Mouse (Mus musculus): ENCODE data around the gene Cox8a. TPM values are rescaled to one million over a fixed set of nuclear protein-coding genes. Genes with fewer than 3 reads are reported as not detected.

Cox8a gene
- polyA plus RNA-seq, 1 experiment from 2014 or later: 789 TPM

DNA sequence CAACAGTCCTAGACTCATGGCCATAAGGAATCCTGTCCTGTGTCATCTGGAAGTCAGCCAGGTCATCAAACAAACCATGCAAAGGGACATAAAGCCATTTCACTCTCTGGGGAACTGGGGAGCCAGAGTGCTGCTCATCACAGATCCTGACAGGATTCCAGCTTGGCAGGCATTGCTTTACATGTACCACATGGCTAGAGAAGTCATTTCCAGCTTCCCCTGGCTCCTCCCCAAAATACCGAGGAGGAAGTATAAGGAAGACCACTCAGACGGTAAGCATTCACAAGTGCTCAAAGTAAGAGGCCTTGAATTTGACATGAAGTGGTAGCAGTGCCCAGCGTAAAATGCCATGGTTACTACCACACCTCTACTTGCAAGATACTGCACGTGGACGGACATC lies 2.9 kb downstream of the Cox8a start:
- peaks cover 45% of the 10 kb centered on the region for H3K36me3 ChIP-seq (replicated peaks)
- H3K4me2 ChIP-seq: no peak overlapping the region
- no peak for ATAC-seq (ENCODE audit: low FRiP score)
- no peak overlapping the region for H3K4me3 ChIP-seq (replicated peaks)
- WGBS: 90% methylated on average over 5 of the region's 5 CpGs
- H3K4me1 ChIP-seq: peaks cover 25% of the 10 kb centered on the region
- no peaks in the 10 kb centered on the region for H3K27me3 ChIP-seq
- no peaks in the 10 kb centered on the region for H3K9me3 ChIP-seq
- H3K9ac ChIP-seq: no peak overlapping the region
- no peak overlapping the region for H3K27ac ChIP-seq

DNA sequence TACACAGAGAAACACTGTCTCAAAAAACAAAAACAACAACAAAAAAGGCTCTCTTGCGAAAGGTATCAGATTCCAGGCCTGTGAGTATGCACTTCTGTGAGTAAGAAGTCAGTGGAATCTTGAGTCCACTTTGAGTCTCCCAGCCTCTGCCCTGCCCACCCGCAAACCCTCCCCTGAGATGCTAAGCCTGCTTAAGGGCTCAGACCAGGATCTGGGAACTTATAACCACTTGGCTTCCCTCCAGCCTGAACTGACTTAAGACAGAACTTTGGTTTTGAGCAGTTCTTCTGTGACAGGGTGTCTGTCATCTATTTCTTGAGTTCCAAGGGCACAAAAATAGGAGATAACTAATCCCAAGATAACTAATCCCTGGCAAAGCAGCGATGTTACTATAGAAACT lies 4.4 kb downstream of the Cox8a start:
- Histone ChIP-seq H3K36me3 (replicated peaks) (peaks cover 45% of the 10 kb centered on the region), H3K4me1 (peaks cover 22% of the 10 kb centered on the region), H3K9me3 (no peaks in the 10 kb centered on the region), H3K9ac (no peak overlapping the region), H3K4me2 (no peak overlapping the region), H3K27ac (no peak overlapping the region), H3K27me3 (no peaks in the 10 kb centered on the region), H3K4me3 (replicated peaks) (no peak overlapping the region)
- no peak for ATAC-seq (ENCODE audit: low FRiP score)
- 98% methylated on average over 3 of the region's 3 CpGs for WGBS

GRCm38 (mm10) chr19:7212216-7212615 lies 5.2 kb downstream of the Cox8a start:
- WGBS: 76% methylated on average over 1 of the region's 1 CpGs
- H3K9ac ChIP-seq: no peak overlapping the region
- H3K27ac ChIP-seq: no peak overlapping the region
- H3K4me2 ChIP-seq: no peak overlapping the region
- peaks cover 18% of the 10 kb centered on the region for H3K4me1 ChIP-seq
- H3K9me3 ChIP-seq: no peaks in the 10 kb centered on the region
- H3K27me3 ChIP-seq: no peaks in the 10 kb centered on the region
- ATAC-seq (ENCODE audit: low FRiP score): no peak
- H3K4me3 ChIP-seq (replicated peaks): no peak overlapping the region
- H3K36me3 ChIP-seq (replicated peaks): peaks cover 45% of the 10 kb centered on the region

- H3K27me3 ChIP-seq: no peaks in the 10 kb centered on the region
- no peak overlapping the region for H3K4me2 ChIP-seq
- peaks cover 11% of the 10 kb centered on the region for H3K4me1 ChIP-seq
- no peak for ATAC-seq (ENCODE audit: low FRiP score)
- H3K4me3 ChIP-seq (replicated peaks): no peak overlapping the region
- peaks cover 33% of the 10 kb centered on the region for H3K36me3 ChIP-seq (replicated peaks)
- WGBS: 90% methylated on average over 7 of the region's 7 CpGs
- no peak overlapping the region for H3K27ac ChIP-seq
- no peaks in the 10 kb centered on the region for H3K9me3 ChIP-seq
- H3K9ac ChIP-seq: no peak overlapping the region
Measured at GRCm38 (mm10) chr19:7209907-7210646, 7.3 kb downstream of the Cox8a start.

- Histone ChIP-seq H3K36me3 (replicated peaks) (peaks cover 31% of the 10 kb centered on the region), H3K27ac (peak within 1 kb of the TSS; percentile 98), H3K9me3 (no peaks in the 10 kb centered on the region), H3K4me1 (peaks cover 28% of the 10 kb centered on the region), H3K9ac (peak within 1 kb of the TSS; percentile 80), H3K4me3 (replicated peaks) (peak within 1 kb of the TSS; percentile 88), H3K27me3 (no peaks in the 10 kb centered on the region), H3K4me2 (peak within 1 kb of the TSS; percentile 80)
- peak; percentile 98 for ATAC-seq (ENCODE audit: low FRiP score)
- under 1% methylated on average over 69 of the region's 79 CpGs for WGBS
Measured at GRCm38 (mm10) chr19:7205753-7206736, 11.4 kb downstream of the Cox8a start, which contains the start of gene Otub1. TSS of gene Otub1 (minus strand) at chr19:7206316.

DNA sequence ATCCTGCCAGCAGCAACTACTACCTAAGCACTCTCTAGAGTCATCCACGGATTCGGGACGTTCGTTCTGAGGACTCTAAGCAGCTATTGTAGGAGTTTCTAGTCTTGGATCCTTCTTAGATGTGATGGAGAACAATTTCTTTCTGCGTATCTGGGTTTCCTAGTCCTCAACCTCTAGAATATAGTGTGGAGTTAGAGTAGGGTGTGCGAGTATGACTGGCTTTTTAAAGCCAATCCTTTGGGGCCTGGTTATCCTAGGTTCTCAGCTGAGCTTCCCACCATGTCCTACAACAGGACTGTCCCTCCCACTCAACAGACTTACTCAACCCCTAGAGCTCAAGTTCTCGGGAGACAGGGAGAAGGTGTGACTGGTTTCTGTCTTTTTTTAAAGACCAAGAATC lies 12.1 kb downstream of the Cox8a start:
- H3K27ac ChIP-seq: peak overlapping the region; percentile 98
- H3K4me3 ChIP-seq (replicated peaks): peak overlapping the region; percentile 88
- H3K9ac ChIP-seq: peak overlapping the region; percentile 80
- H3K36me3 ChIP-seq (replicated peaks): peaks cover 38% of the 10 kb centered on the region
- peaks cover 28% of the 10 kb centered on the region for H3K4me1 ChIP-seq
- H3K27me3 ChIP-seq: no peaks in the 10 kb centered on the region
- no peaks in the 10 kb centered on the region for H3K9me3 ChIP-seq
- ATAC-seq (ENCODE audit: low FRiP score): no peak
- 34% methylated on average over 7 of the region's 7 CpGs for WGBS
- peak overlapping the region; percentile 80 for H3K4me2 ChIP-seq

DNA sequence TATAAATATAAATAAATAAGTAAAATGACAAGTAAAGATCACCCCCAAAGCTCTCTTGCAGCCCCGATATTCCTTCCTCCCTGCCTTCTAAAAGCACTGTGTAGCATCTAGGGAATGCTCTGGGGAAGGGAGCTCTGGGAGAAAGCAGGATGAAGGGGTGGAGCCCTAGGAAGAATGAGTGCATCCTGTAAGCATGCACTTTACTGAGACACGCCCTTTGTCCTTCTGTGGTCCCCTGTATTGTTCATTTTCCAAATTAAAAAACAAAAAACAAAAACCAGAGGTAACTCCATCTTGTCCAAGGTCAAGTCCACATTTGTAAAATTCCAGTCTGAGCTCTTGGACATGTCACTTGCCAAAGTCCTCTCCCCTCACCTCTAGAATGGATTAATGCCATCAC lies 12.5 kb downstream of the Cox8a start:
- WGBS: 76% methylated on average over 2 of the region's 2 CpGs
- Histone ChIP-seq H3K4me3 (replicated peaks) (peak overlapping the region; percentile 88), H3K9me3 (no peaks in the 10 kb centered on the region), H3K36me3 (replicated peaks) (peaks cover 42% of the 10 kb centered on the region), H3K4me2 (peak overlapping the region; percentile 80), H3K9ac (peak overlapping the region; percentile 80), H3K27ac (no peak overlapping the region), H3K27me3 (no peaks in the 10 kb centered on the region), H3K4me1 (peaks cover 28% of the 10 kb centered on the region)
- ATAC-seq (ENCODE audit: low FRiP score): no peak

- Histone ChIP-seq H3K4me1 (peaks cover 41% of the 10 kb centered on the region), H3K4me2 (no peak overlapping the region), H3K9me3 (no peaks in the 10 kb centered on the region), H3K27me3 (peaks cover 8% of the 10 kb centered on the region), H3K36me3 (replicated peaks) (peaks cover 72% of the 10 kb centered on the region), H3K4me3 (replicated peaks) (no peak overlapping the region), H3K9ac (no peak overlapping the region), H3K27ac (no peak overlapping the region)
- ATAC-seq (ENCODE audit: low FRiP score): no peak
- WGBS: 59% methylated on average over 1 of the region's 1 CpGs
Measured at GRCm38 (mm10) chr19:7200427-7200826, 17.0 kb downstream of the Cox8a start.

GRCm38 (mm10) chr19:7199089-7199488 lies 18.3 kb downstream of the Cox8a start:
- no peak overlapping the region for H3K4me2 ChIP-seq
- H3K9ac ChIP-seq: no peak overlapping the region
- no peak overlapping the region for H3K4me3 ChIP-seq (replicated peaks)
- H3K4me1 ChIP-seq: peaks cover 27% of the 10 kb centered on the region
- no peak for ATAC-seq (ENCODE audit: low FRiP score)
- no peaks in the 10 kb centered on the region for H3K9me3 ChIP-seq
- peaks cover 70% of the 10 kb centered on the region for H3K36me3 ChIP-seq (replicated peaks)
- no peak overlapping the region for H3K27ac ChIP-seq
- WGBS: 92% methylated on average over 13 of the region's 13 CpGs
- H3K27me3 ChIP-seq: peaks cover 8% of the 10 kb centered on the region

- Histone ChIP-seq H3K4me1 (peaks cover 29% of the 10 kb centered on the region), H3K9me3 (no peaks in the 10 kb centered on the region), H3K9ac (no peak overlapping the region), H3K4me3 (replicated peaks) (no peak overlapping the region), H3K27me3 (peaks cover 11% of the 10 kb centered on the region), H3K27ac (0 out of 2 replicates have a peak overlapping the region, but pooled peaks have one; percentile 8), H3K4me2 (no peak overlapping the region), H3K36me3 (replicated peaks) (peaks cover 53% of the 10 kb centered on the region)
- ATAC-seq (ENCODE audit: low FRiP score): 0 out of 2 replicates have a peak, but pooled peaks have one; percentile 20
- 82% methylated on average over 9 of the region's 9 CpGs for WGBS
Measured at GRCm38 (mm10) chr19:7197445-7197844, 20.0 kb downstream of the Cox8a start.

- 0 out of 2 replicates have a peak overlapping the region, but pooled peaks have one; percentile 4 for H3K4me2 ChIP-seq
- H3K27ac ChIP-seq: no peak overlapping the region
- peaks cover 49% of the 10 kb centered on the region for H3K36me3 ChIP-seq (replicated peaks)
- ATAC-seq (ENCODE audit: low FRiP score): peak; percentile 28; the same call in 1 of the 2 replicates
- H3K9me3 ChIP-seq: no peaks in the 10 kb centered on the region
- WGBS: 16% methylated on average over 17 of the region's 17 CpGs
- peaks cover 35% of the 10 kb centered on the region for H3K4me1 ChIP-seq
- no peak overlapping the region for H3K9ac ChIP-seq
- no peak overlapping the region for H3K4me3 ChIP-seq (replicated peaks)
- peaks cover 17% of the 10 kb centered on the region for H3K27me3 ChIP-seq
Measured at GRCm38 (mm10) chr19:7196741-7197270, 20.6 kb downstream of the Cox8a start.

All from forebrain, embryonic 12.5 days (tissue).